Mouse (Mus musculus) lung, embryonic 14.5 days (tissue): ENCODE results near the gene Kdelr3. TPM values are rescaled to one million over a fixed set of nuclear protein-coding genes. Genes with fewer than 3 reads are reported as not detected.
A peak's percentile ranks its signal among the peaks of the same experiment; 100 is the strongest.

Source experiments
- ATAC-seq: fragments of 200-750 bp; cut with Nextera tagmentation; 2 replicates; pipeline ENCODE4 v1.8.0; 2017; ENCODE audit warnings: mild to moderate bottlenecking, moderate TSS enrichment, moderate library complexity; ENCODE audit not compliant: insufficient read depth
- DNase-seq: peaks from one replicate; pipeline ENCODE4 v3.0.0-alpha.2; 2015
- H3K27ac ChIP-seq: fragments of 300-500 bp; sonication (generic); 2 replicates; pipeline ENCODE4 v1.5.1; 2014; ENCODE audit warnings: low read depth, mild to moderate bottlenecking, moderate library complexity
- H3K27me3 ChIP-seq: fragments of 300-500 bp; sonication (generic); 2 replicates; pipeline ENCODE4 v1.6.1; 2014; ENCODE audit warnings: low read length, control low read depth; ENCODE audit not compliant: insufficient read depth
- H3K36me3 ChIP-seq: fragments of 300-500 bp; sonication (generic); 2 replicates; pipeline ENCODE4 v1.6.1; 2014; ENCODE audit warnings: control low read depth; ENCODE audit not compliant: insufficient read depth
- H3K4me1 ChIP-seq: fragments of 300-500 bp; sonication (generic); 2 replicates; pipeline ENCODE4 v1.6.1; 2014; ENCODE audit warnings: antibody characterized with exemption, control low read depth; ENCODE audit not compliant: insufficient read depth
- H3K4me2 ChIP-seq: fragments of 300-500 bp; sonication (generic); 2 replicates; pipeline ENCODE4 v1.6.1; 2014; ENCODE audit warnings: mild to moderate bottlenecking
- H3K4me3 ChIP-seq: fragments of 300-500 bp; sonication (generic); 2 replicates; pipeline ENCODE4 v1.5.1; 2014; ENCODE audit warnings: low read depth, low read length
- H3K9ac ChIP-seq: fragments of 300-500 bp; sonication (generic); 2 replicates; pipeline ENCODE4 v1.6.1; 2014
- H3K9me3 ChIP-seq: fragments of 300-500 bp; sonication (generic); 2 replicates; pipeline ENCODE4 v1.6.1; 2016; ENCODE audit warnings: low read depth, low read length, control low read depth
- CTCF ChIP-seq: IDR thresholded peaks from 2 replicates; pipeline ENCODE4 v1.5.1; 2016; ENCODE audit warnings: antibody characterized with exemption, low read depth
- WGBS: fragments of 180-500 bp; shearing (Covaris S2); extraction: QIAGEN DNeasy Blood & Tissue Kit; methylation state at CpG from one replicate; pipeline ENCODE4 v1.1.7; 2014; 5-methylcytosine and 5-hydroxymethylcytosine counted together
- polyA plus RNA-seq: library from polyadenylated mRNA; unstranded; fragments of >200 nt; fragmentation: Nextera tagmentation; extraction: Ambion mirVana; gene quantifications from 2 replicates; pipeline ENCODE4 v1.2.1, GENCODE M21; 2014

Kdelr3 gene
- polyA plus RNA-seq, 1 experiment from 2014 or later: 60.3 TPM

- Histone ChIP-seq H3K4me1 (no peaks in the 10 kb centered on the region; the same call in 1 of the 2 replicates), H3K9ac (no peak overlapping the region), H3K9me3 (no peaks in the 10 kb centered on the region), H3K4me2 (no peak overlapping the region), H3K27me3 (peaks cover 80% of the 10 kb centered on the region), H3K27ac (no peak overlapping the region), H3K36me3 (no peaks in the 10 kb centered on the region), H3K4me3 (no peak overlapping the region)
- no peak for TF ChIP-seq CTCF
- ATAC-seq (no peak), DNase-seq (no peak)
- 66% methylated on average over 5 of the region's 5 CpGs for WGBS
Measured at GRCm38 (mm10) chr15:79503438-79503837, 12.8 kb upstream of the Kdelr3 start.

GRCm38 (mm10) chr15:79504707-79505452 is 11.3 kb upstream of the Kdelr3 start, which contains the start of gene Kcnj4:
TSS of gene Kcnj4 (minus strand) at chr15:79505241.
- peak; percentile 22; the same call in 1 of the 2 replicates for ATAC-seq
- Histone ChIP-seq H3K9ac (peak within 1 kb of the TSS; percentile 51), H3K27me3 (peaks cover 81% of the 10 kb centered on the region), H3K4me2 (peak within 1 kb of the TSS; percentile 100), H3K4me3 (peak within 1 kb of the TSS; percentile 57), H3K36me3 (no peaks in the 10 kb centered on the region), H3K4me1 (no peaks in the 10 kb centered on the region; the same call in 1 of the 2 replicates), H3K27ac (no peak within 1 kb of the TSS), H3K9me3 (no peaks in the 10 kb centered on the region)
- TF ChIP-seq CTCF: no peak
- under 1% methylated on average over 59 of the region's 60 CpGs for WGBS
- DNase-seq: no peak

- Histone ChIP-seq H3K4me2 (peak overlapping the region; percentile 100), H3K36me3 (no peaks in the 10 kb centered on the region), H3K27ac (no peak overlapping the region), H3K9me3 (no peaks in the 10 kb centered on the region), H3K4me3 (peak overlapping the region; percentile 57), H3K9ac (peak overlapping the region; percentile 51), H3K27me3 (peaks cover 85% of the 10 kb centered on the region), H3K4me1 (no peaks in the 10 kb centered on the region; the same call in 1 of the 2 replicates)
- DNase-seq (peak; percentile 85), ATAC-seq (peak; percentile 59)
- TF ChIP-seq CTCF: no peak
- 1% methylated on average over 57 of the region's 71 CpGs for WGBS
Measured at GRCm38 (mm10) chr15:79505616-79506283, 10.5 kb upstream of the Kdelr3 start.

- H3K4me2 ChIP-seq: peak overlapping the region; percentile 100
- DNase-seq (no peak), ATAC-seq (no peak)
- H3K27me3 ChIP-seq: peaks cover 85% of the 10 kb centered on the region
- no peak for TF ChIP-seq CTCF
- H3K9me3 ChIP-seq: no peaks in the 10 kb centered on the region
- no peaks in the 10 kb centered on the region for H3K36me3 ChIP-seq
- H3K4me1 ChIP-seq: no peaks in the 10 kb centered on the region; the same call in 1 of the 2 replicates
- H3K9ac ChIP-seq: no peak overlapping the region
- WGBS: 30% methylated on average over 7 of the region's 7 CpGs
- H3K4me3 ChIP-seq: no peak overlapping the region
- no peak overlapping the region for H3K27ac ChIP-seq
Measured at GRCm38 (mm10) chr15:79506460-79506859, 9.8 kb upstream of the Kdelr3 start.

GRCm38 (mm10) chr15:79507055-79507828 is 9.0 kb upstream of the Kdelr3 start:
- H3K9ac ChIP-seq: no peak overlapping the region
- ATAC-seq: no peak
- H3K4me3 ChIP-seq: no peak overlapping the region
- H3K9me3 ChIP-seq: no peaks in the 10 kb centered on the region
- no peak overlapping the region for H3K4me2 ChIP-seq
- no peaks in the 10 kb centered on the region for H3K36me3 ChIP-seq
- no peak overlapping the region for H3K27ac ChIP-seq
- TF ChIP-seq CTCF: no peak
- 44% methylated on average over 31 of the region's 31 CpGs for WGBS
- H3K27me3 ChIP-seq: peaks cover 85% of the 10 kb centered on the region
- H3K4me1 ChIP-seq: no peaks in the 10 kb centered on the region; the same call in 1 of the 2 replicates
- no peak for DNase-seq

- Histone ChIP-seq H3K9me3 (no peaks in the 10 kb centered on the region), H3K27me3 (peaks cover 83% of the 10 kb centered on the region), H3K27ac (no peak overlapping the region), H3K9ac (no peak overlapping the region), H3K4me3 (no peak overlapping the region), H3K4me1 (no peaks in the 10 kb centered on the region; the same call in 1 of the 2 replicates), H3K4me2 (no peak overlapping the region), H3K36me3 (no peaks in the 10 kb centered on the region)
- no peak for TF ChIP-seq CTCF
- WGBS: 23% methylated on average over 6 of the region's 6 CpGs
- DNase-seq (no peak), ATAC-seq (no peak)
Measured at GRCm38 (mm10) chr15:79509998-79510397, 6.2 kb upstream of the Kdelr3 start.
